Mouse (Mus musculus): ENCODE results near the gene Rgs6. TPM values are rescaled to one million over a fixed set of nuclear protein-coding genes. Genes with fewer than 3 reads are reported as not detected.

The Rgs6 gene
- polyA plus RNA-seq, 1 experiment, result 2.9 TPM

DNA sequence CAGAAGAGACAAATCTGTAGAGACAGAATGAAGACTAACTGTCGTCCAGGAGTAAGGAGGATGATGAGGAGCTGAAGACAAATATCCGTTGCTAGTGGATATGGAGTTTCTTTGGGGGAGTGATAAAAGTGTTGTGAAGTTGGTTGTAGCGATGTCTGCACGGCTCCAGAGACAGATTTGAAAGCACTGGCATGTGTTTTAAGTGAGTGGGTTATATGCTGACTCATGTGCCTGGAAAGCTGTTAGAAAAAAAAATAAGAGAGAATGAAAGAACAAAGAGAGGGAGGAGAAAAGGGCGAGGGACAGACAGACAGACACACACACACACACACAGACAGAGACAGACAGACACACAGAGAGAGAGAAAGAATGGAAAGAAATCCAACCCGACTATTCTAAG is 580.2 kb downstream of the Rgs6 start:
- DNase-seq, result no peak
- Histone ChIP-seq H3K27ac (ENCODE audit: insufficient read depth, low read depth, low read length) (no peak overlapping the region), H3K36me3 (ENCODE audit: control insufficient read depth, insufficient read depth, low read length) (no peaks in the 10 kb centered on the region), H3K27me3 (replicated peaks; ENCODE audit: control insufficient read depth, insufficient read depth, low read length) (no peaks in the 10 kb centered on the region), H3K4me1 (ENCODE audit: control insufficient read depth, insufficient read depth, low read length) (no peaks in the 10 kb centered on the region), H3K4me3 (ENCODE audit: insufficient read depth, low read depth, low read length) (no peak overlapping the region)
- TF ChIP-seq POLR2A (IDR thresholded peaks at IDR 0.05; ENCODE audit: low read depth, low read length), result no peak
- TF ChIP-seq CTCF (conservative IDR thresholded peaks at IDR 0.05; ENCODE audit: insufficient read depth, insufficient read length, low read depth, low read length), result no peak
- WGBS, result 82% methylated on average over 6 of the region's 6 CpGs

GRCm38 (mm10) chr12:83169495-83170209 is 581.6 kb downstream of the Rgs6 start:
- Histone ChIP-seq H3K4me1 (ENCODE audit: control insufficient read depth, insufficient read depth, low read length) (no peaks in the 10 kb centered on the region), H3K4me3 (ENCODE audit: insufficient read depth, low read depth, low read length) (no peak overlapping the region), H3K27me3 (replicated peaks; ENCODE audit: control insufficient read depth, insufficient read depth, low read length) (no peaks in the 10 kb centered on the region), H3K27ac (ENCODE audit: insufficient read depth, low read depth, low read length) (no peak overlapping the region), H3K36me3 (ENCODE audit: control insufficient read depth, insufficient read depth, low read length) (no peaks in the 10 kb centered on the region)
- DNase-seq, result no peak
- 30% methylated on average over 12 of the region's 12 CpGs for WGBS
- no peak for TF ChIP-seq CTCF (conservative IDR thresholded peaks at IDR 0.05; ENCODE audit: insufficient read depth, insufficient read length, low read depth, low read length)
- no peak for TF ChIP-seq POLR2A (IDR thresholded peaks at IDR 0.05; ENCODE audit: low read depth, low read length)

- no peak for DNase-seq
- WGBS, result 72% methylated on average over 2 of the region's 2 CpGs
- TF ChIP-seq CTCF (conservative IDR thresholded peaks at IDR 0.05; ENCODE audit: insufficient read depth, insufficient read length, low read depth, low read length) (no peak), POLR2A (IDR thresholded peaks at IDR 0.05; ENCODE audit: low read depth, low read length) (no peak)
- Histone ChIP-seq H3K4me3 (ENCODE audit: insufficient read depth, low read depth, low read length) (no peak overlapping the region), H3K4me1 (ENCODE audit: control insufficient read depth, insufficient read depth, low read length) (no peaks in the 10 kb centered on the region), H3K27me3 (replicated peaks; ENCODE audit: control insufficient read depth, insufficient read depth, low read length) (no peaks in the 10 kb centered on the region), H3K27ac (ENCODE audit: insufficient read depth, low read depth, low read length) (no peak overlapping the region), H3K36me3 (ENCODE audit: control insufficient read depth, insufficient read depth, low read length) (no peaks in the 10 kb centered on the region)
Measured at GRCm38 (mm10) chr12:83178770-83179169, 590.7 kb downstream of the Rgs6 start.

GRCm38 (mm10) chr12:83179860-83180259 is 591.8 kb downstream of the Rgs6 start:
- no peak for DNase-seq
- Histone ChIP-seq H3K27ac (ENCODE audit: insufficient read depth, low read depth, low read length) (no peak overlapping the region), H3K4me1 (ENCODE audit: control insufficient read depth, insufficient read depth, low read length) (no peaks in the 10 kb centered on the region), H3K27me3 (replicated peaks; ENCODE audit: control insufficient read depth, insufficient read depth, low read length) (no peaks in the 10 kb centered on the region), H3K4me3 (ENCODE audit: insufficient read depth, low read depth, low read length) (no peak overlapping the region), H3K36me3 (ENCODE audit: control insufficient read depth, insufficient read depth, low read length) (no peaks in the 10 kb centered on the region)
- WGBS, result 66% methylated on average over 1 of the region's 1 CpGs
- TF ChIP-seq CTCF (conservative IDR thresholded peaks at IDR 0.05; ENCODE audit: insufficient read depth, insufficient read length, low read depth, low read length) (no peak), POLR2A (IDR thresholded peaks at IDR 0.05; ENCODE audit: low read depth, low read length) (no peak)

GRCm38 (mm10) chr12:83180561-83180960 is 592.5 kb downstream of the Rgs6 start:
- 66% methylated on average over 6 of the region's 6 CpGs for WGBS
- TF ChIP-seq CTCF (conservative IDR thresholded peaks at IDR 0.05; ENCODE audit: insufficient read depth, insufficient read length, low read depth, low read length) (no peak), POLR2A (IDR thresholded peaks at IDR 0.05; ENCODE audit: low read depth, low read length) (no peak)
- H3K4me1 ChIP-seq (ENCODE audit: control insufficient read depth, insufficient read depth, low read length), result no peaks in the 10 kb centered on the region
- DNase-seq, result no peak
- no peaks in the 10 kb centered on the region for H3K27me3 ChIP-seq (replicated peaks; ENCODE audit: control insufficient read depth, insufficient read depth, low read length)
- no peak overlapping the region for H3K27ac ChIP-seq (ENCODE audit: insufficient read depth, low read depth, low read length)
- H3K36me3 ChIP-seq (ENCODE audit: control insufficient read depth, insufficient read depth, low read length), result no peaks in the 10 kb centered on the region
- no peak overlapping the region for H3K4me3 ChIP-seq (ENCODE audit: insufficient read depth, low read depth, low read length)

- Histone ChIP-seq H3K27ac (ENCODE audit: insufficient read depth, low read depth, low read length) (no peak overlapping the region), H3K27me3 (replicated peaks; ENCODE audit: control insufficient read depth, insufficient read depth, low read length) (no peaks in the 10 kb centered on the region), H3K36me3 (ENCODE audit: control insufficient read depth, insufficient read depth, low read length) (no peaks in the 10 kb centered on the region), H3K4me3 (ENCODE audit: insufficient read depth, low read depth, low read length) (no peak overlapping the region), H3K4me1 (ENCODE audit: control insufficient read depth, insufficient read depth, low read length) (no peaks in the 10 kb centered on the region)
- WGBS, result 59% methylated on average over 3 of the region's 3 CpGs
- DNase-seq, result no peak
- TF ChIP-seq CTCF (conservative IDR thresholded peaks at IDR 0.05; ENCODE audit: insufficient read depth, insufficient read length, low read depth, low read length), result no peak
- no peak for TF ChIP-seq POLR2A (IDR thresholded peaks at IDR 0.05; ENCODE audit: low read depth, low read length)
Measured at GRCm38 (mm10) chr12:83201674-83202073, 613.6 kb downstream of the Rgs6 start.

DNA sequence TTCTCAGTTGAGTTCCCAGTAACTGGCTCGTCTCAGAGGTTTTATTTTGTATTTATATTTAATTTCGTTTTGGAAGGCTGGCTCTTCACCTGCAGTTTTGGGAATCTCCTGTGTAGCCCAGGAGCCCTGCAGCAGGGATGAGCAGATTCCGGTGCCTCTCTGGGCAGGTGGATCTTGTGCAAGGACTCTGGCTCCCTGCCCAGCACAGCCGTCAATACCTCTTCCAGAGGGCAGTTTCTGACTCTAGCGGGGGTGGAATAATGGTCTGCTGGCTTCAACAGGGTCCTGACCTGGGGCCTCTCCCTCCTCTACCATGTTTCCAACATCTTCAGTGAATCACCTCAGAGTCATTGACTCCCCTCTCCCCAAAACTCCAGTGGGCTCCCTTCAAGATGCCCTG is 616.3 kb downstream of the Rgs6 start:
- no peak for DNase-seq

More for the DNA sequence above, 616.3 kb downstream of the Rgs6 start:
- no peaks in the 10 kb centered on the region for H3K4me1 ChIP-seq (ENCODE audit: control insufficient read depth, insufficient read depth, low read length)
- no peaks in the 10 kb centered on the region for H3K27me3 ChIP-seq (replicated peaks; ENCODE audit: control insufficient read depth, insufficient read depth, low read length)
- no peaks in the 10 kb centered on the region for H3K36me3 ChIP-seq (ENCODE audit: control insufficient read depth, insufficient read depth, low read length)
- TF ChIP-seq CTCF (conservative IDR thresholded peaks at IDR 0.05; ENCODE audit: insufficient read depth, insufficient read length, low read depth, low read length), result no peak
- no peak for TF ChIP-seq POLR2A (IDR thresholded peaks at IDR 0.05; ENCODE audit: low read depth, low read length)
- 57% methylated on average over 5 of the region's 5 CpGs for WGBS
- no peak overlapping the region for H3K27ac ChIP-seq (ENCODE audit: insufficient read depth, low read depth, low read length)
- no peak overlapping the region for H3K4me3 ChIP-seq (ENCODE audit: insufficient read depth, low read depth, low read length)

Measured in kidney, adult 2 months (tissue).